Comparison of ENCODE assay signal across 10 mouse cellular contexts in the genomic region with DNA sequence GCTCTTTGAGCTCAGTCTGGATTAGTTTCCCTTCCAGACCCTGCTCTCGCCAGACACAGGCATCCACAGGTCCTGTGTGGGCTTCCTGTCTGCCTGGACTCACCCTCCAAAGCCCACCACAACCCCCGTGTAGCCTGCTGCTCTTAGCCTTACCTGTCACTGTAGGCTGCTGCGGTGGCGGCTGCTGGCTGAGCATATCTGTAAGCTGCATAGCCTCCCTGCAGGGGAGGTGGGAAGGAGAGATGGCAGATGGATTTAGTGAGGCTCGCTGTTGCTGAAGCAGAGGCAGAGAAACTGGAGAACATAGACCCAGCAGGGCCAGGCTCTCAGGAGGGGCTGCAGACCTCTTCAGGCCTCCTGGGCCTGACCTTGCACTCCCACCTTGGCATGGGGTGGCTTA.
"Had no signal": no experiment of that assay in that cellular context is flagged by ENCODE, and none has a peak within 500 bp of the region (broad histone marks: within the 10 kb centered on the region; RNA-seq: fewer than 3 reads in every experiment).

No protein-coding gene starts in this region.

- H3K9ac ChIP-seq: liver, embryonic 14.5 days; midbrain, embryonic 15.5 days; neural tube, embryonic 12.5 days; stomach, embryonic 15.5 days had no signal

- H3K4me3 ChIP-seq: midbrain, embryonic 15.5 days; neural tube, embryonic 12.5 days; stomach, embryonic 15.5 days had no signal

- ATAC-seq: intestine, embryonic 16.5 days; midbrain, embryonic 15.5 days had no signal

- H3K27me3 ChIP-seq: midbrain, embryonic 15.5 days; neural tube, embryonic 12.5 days; stomach, embryonic 15.5 days had no signal

- H3K9me3 ChIP-seq: midbrain, embryonic 15.5 days; neural tube, embryonic 12.5 days; stomach, embryonic 15.5 days had no signal

- DNase-seq: kidney, adult 8-10 months; kidney, postnatal 25 days; layer of hippocampus, adult 9-11 months; lung, adult 18-20 months; thymus, postnatal 36 days had no signal

- H3K4me1 ChIP-seq: stomach, embryonic 15.5 days had no signal

- H3K36me3 ChIP-seq: midbrain, embryonic 15.5 days; neural tube, embryonic 12.5 days; stomach, embryonic 15.5 days had no signal

- H3K27ac ChIP-seq: liver, embryonic 14.5 days; midbrain, embryonic 15.5 days; neural tube, embryonic 12.5 days; stomach, embryonic 15.5 days had no signal

- H3K4me2 ChIP-seq: midbrain, embryonic 15.5 days; neural tube, embryonic 12.5 days; stomach, embryonic 15.5 days had no signal
